Mouse (Mus musculus): ENCODE measurements around the gene Tmbim4. TPM values are rescaled to one million over a fixed set of nuclear protein-coding genes. Genes with fewer than 3 reads are reported as not detected.

Tmbim4 gene
- polyA plus RNA-seq, 1 experiment from 2014 or later = 117 TPM

DNA sequence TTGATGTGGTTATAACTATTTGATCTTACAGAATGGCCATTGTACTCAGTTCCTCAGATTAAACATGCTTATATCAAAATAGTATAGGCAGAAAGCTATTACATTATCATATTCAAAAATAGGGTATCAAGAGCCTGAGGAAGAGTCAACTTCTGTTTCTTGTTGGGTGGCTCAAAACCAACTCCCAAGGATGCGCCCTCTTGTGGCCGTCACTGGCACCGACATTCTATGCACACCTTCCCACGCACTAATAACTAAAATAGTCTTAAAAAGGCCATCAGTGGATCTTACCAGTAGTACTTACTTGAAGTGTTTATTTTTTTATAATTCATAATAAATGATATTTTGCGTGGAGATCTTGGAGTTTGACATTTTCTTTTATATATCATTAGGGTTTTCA is 30.3 kb downstream of the Tmbim4 start:
- no peaks in the 10 kb centered on the region for H3K27me3 ChIP-seq (ENCODE audit: control insufficient read depth, insufficient read depth, low read length)
- H3K36me3 ChIP-seq (replicated peaks; ENCODE audit: control insufficient read depth, insufficient read depth) = peaks cover 40% of the 10 kb centered on the region
- no peak overlapping the region for H3K27ac ChIP-seq
- H3K9me3 ChIP-seq (ENCODE audit: control insufficient read depth, low read length) = no peaks in the 10 kb centered on the region
- no peak overlapping the region for H3K9ac ChIP-seq
- no peak overlapping the region for H3K4me2 ChIP-seq (replicated peaks)
- ATAC-seq (ENCODE audit: low FRiP score) = no peak
- no peak overlapping the region for H3K4me3 ChIP-seq (replicated peaks; ENCODE audit: low read length)
- 27% methylated on average over 5 of the region's 5 CpGs for WGBS
- H3K4me1 ChIP-seq (replicated peaks; ENCODE audit: control insufficient read depth, insufficient read depth, low read length) = peaks cover 9% of the 10 kb centered on the region; the same call in 1 of the 2 replicates
- peak; percentile 79 for DNase-seq (ENCODE audit: low spot score)

DNA sequence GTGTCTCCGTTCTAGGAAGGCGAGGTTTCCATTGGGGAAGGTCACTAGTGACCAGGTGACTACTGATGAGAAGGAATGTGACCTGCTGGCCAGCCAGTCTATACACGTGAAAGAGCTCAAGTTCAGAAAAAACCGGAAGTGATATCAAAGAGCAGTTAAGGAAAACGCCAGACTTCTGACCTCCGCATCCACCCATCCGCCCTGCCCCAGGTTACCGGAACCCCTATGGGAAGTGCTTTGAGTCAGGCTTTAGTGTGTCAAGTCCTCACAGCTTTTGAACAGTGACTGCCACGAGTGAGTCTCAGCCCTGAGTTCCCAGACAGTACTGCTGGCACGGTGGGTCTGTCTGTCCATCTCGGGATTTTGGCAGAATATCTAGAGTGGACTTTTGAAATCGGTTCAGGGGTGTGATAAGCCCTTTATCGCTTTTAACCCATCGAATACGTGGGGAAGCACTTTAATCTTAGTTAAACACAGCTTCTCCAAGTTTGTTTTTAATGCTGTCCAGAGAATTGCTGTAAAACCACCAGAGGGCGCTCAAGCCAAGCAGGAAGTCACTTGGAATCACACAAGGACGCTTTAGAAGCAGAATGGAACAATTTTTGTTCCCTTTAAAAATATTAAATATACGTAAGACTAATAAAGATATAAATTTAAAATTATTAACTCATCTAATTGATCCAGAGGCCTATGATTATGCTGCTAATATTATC is 32.4 kb downstream of the Tmbim4 start:
- H3K36me3 ChIP-seq (replicated peaks; ENCODE audit: control insufficient read depth, insufficient read depth) = peaks cover 34% of the 10 kb centered on the region
- H3K9me3 ChIP-seq (ENCODE audit: control insufficient read depth, low read length) = no peaks in the 10 kb centered on the region
- 35% methylated on average over 18 of the region's 18 CpGs for WGBS
- H3K27me3 ChIP-seq (ENCODE audit: control insufficient read depth, insufficient read depth, low read length) = no peaks in the 10 kb centered on the region
- H3K4me1 ChIP-seq (replicated peaks; ENCODE audit: control insufficient read depth, insufficient read depth, low read length) = no peaks in the 10 kb centered on the region
- no peak overlapping the region for H3K9ac ChIP-seq
- no peak overlapping the region for H3K4me2 ChIP-seq (replicated peaks)
- no peak overlapping the region for H3K4me3 ChIP-seq (replicated peaks; ENCODE audit: low read length)
- peak; percentile 37; the same call in 1 of the 2 replicates for ATAC-seq (ENCODE audit: low FRiP score)
- H3K27ac ChIP-seq = no peak overlapping the region
- DNase-seq (ENCODE audit: low spot score) = peak; percentile 81

DNA sequence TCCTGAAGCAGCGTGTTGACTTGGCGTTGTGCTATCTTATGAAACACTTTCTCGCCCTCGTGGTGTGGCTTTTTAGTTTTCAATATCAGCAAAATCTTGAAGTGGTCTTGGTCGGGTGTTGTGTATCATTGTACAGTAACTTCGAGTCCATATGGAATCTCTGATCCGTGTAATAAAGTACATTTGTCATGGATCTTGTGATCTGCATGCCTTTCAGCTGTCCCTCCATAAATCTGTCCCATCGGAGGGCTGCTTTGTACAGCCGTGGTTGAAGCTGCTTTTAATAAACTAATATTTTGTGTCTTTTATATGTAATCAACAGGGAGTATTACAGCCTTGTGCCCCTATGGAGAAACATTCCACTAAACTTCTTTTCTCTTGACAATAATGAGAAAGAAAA is 35.5 kb downstream of the Tmbim4 start:
- DNase-seq (ENCODE audit: low spot score) = no peak
- peaks cover 10% of the 10 kb centered on the region for H3K36me3 ChIP-seq (replicated peaks; ENCODE audit: control insufficient read depth, insufficient read depth)
- H3K4me1 ChIP-seq (replicated peaks; ENCODE audit: control insufficient read depth, insufficient read depth, low read length) = no peaks in the 10 kb centered on the region
- ATAC-seq (ENCODE audit: low FRiP score) = no peak
- no peaks in the 10 kb centered on the region for H3K9me3 ChIP-seq (ENCODE audit: control insufficient read depth, low read length)
- no peak overlapping the region for H3K4me2 ChIP-seq (replicated peaks)
- no peak overlapping the region for H3K9ac ChIP-seq
- H3K27me3 ChIP-seq (ENCODE audit: control insufficient read depth, insufficient read depth, low read length) = no peaks in the 10 kb centered on the region
- H3K27ac ChIP-seq = no peak overlapping the region
- WGBS = 80% methylated on average over 9 of the region's 9 CpGs
- no peak overlapping the region for H3K4me3 ChIP-seq (replicated peaks; ENCODE audit: low read length)

DNA sequence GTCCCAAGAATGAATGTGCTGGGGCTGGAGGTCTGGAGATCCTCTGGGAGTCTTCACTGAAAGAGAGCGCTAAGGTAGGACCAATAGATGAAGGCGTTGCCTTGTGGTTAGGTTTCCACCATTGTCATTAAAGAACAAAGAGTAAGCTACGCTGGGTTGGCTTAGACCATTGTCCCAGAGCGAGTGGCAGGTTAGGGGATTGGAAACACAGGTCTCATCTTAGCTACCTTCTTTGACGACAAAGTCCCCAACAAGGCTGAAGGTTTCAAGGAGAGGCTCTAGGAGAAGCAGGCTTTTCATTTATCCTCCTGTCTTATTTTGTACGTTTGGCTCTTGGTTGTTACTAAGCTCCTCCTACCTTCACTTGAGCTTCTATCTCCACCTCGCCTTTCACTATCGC is 36.9 kb downstream of the Tmbim4 start:
- no peak overlapping the region for H3K9ac ChIP-seq
- no peak overlapping the region for H3K4me2 ChIP-seq (replicated peaks)
- no peak overlapping the region for H3K27ac ChIP-seq
- WGBS = 91% methylated on average over 8 of the region's 8 CpGs
- H3K36me3 ChIP-seq (replicated peaks; ENCODE audit: control insufficient read depth, insufficient read depth) = no peaks in the 10 kb centered on the region
- no peak overlapping the region for H3K4me3 ChIP-seq (replicated peaks; ENCODE audit: low read length)
- no peak for ATAC-seq (ENCODE audit: low FRiP score)
- no peak for DNase-seq (ENCODE audit: low spot score)
- H3K27me3 ChIP-seq (ENCODE audit: control insufficient read depth, insufficient read depth, low read length) = no peaks in the 10 kb centered on the region
- H3K9me3 ChIP-seq (ENCODE audit: control insufficient read depth, low read length) = no peaks in the 10 kb centered on the region
- no peaks in the 10 kb centered on the region for H3K4me1 ChIP-seq (replicated peaks; ENCODE audit: control insufficient read depth, insufficient read depth, low read length)

DNA sequence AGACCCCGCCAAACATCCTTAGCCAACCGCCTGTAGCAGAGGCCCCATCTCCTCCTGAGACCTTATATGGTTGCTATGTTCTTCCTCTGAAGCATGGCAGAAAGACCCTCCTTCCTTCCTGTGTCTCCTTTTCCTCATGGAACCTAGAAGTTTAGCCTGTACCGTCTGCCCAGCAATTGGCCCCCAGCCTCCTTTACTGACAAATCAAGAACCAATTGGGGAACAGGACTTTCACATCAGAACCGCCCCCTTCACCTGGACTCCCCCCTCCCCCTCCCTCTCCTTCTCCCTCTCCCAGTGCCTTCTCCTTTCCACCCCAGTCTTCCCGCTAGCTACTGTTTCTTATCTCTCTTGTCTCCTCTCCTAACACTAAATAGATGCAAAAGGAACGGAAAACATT is 38.1 kb downstream of the Tmbim4 start:
- Histone ChIP-seq H3K27ac (no peak overlapping the region), H3K4me2 (replicated peaks) (no peak overlapping the region), H3K9ac (no peak overlapping the region), H3K4me1 (replicated peaks; ENCODE audit: control insufficient read depth, insufficient read depth, low read length) (no peaks in the 10 kb centered on the region), H3K9me3 (ENCODE audit: control insufficient read depth, low read length) (no peaks in the 10 kb centered on the region), H3K36me3 (replicated peaks; ENCODE audit: control insufficient read depth, insufficient read depth) (no peaks in the 10 kb centered on the region), H3K27me3 (ENCODE audit: control insufficient read depth, insufficient read depth, low read length) (no peaks in the 10 kb centered on the region), H3K4me3 (replicated peaks; ENCODE audit: low read length) (no peak overlapping the region)
- DNase-seq (ENCODE audit: low spot score) (no peak), ATAC-seq (ENCODE audit: low FRiP score) (no peak)
- 60% methylated on average over 6 of the region's 6 CpGs for WGBS

DNA sequence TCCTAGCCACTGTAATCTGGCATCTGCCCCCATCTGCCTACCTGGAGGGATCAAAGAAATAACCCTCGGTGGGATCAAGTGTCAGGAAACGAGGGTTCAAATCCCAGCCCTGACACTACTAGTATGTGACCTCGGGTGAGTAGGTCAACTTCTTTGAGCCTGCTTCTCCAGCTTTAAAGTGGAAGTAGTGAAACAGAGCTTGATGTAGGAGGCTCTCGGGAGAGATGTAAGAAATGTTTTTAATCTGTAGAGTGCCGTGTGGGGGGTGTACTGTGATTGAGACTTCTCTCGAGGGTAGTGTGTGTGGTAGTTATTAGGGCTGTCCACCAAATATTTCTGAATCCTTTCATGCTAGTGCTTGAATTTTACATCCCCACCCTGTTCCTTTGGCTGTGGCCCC is 41.0 kb downstream of the Tmbim4 start:
- DNase-seq (ENCODE audit: low spot score) (no peak), ATAC-seq (ENCODE audit: low FRiP score) (no peak)
- H3K4me3 ChIP-seq (replicated peaks; ENCODE audit: low read length) = no peak overlapping the region
- H3K9me3 ChIP-seq (ENCODE audit: control insufficient read depth, low read length) = no peaks in the 10 kb centered on the region
- no peak overlapping the region for H3K4me2 ChIP-seq (replicated peaks)
- 72% methylated on average over 6 of the region's 6 CpGs for WGBS
- H3K4me1 ChIP-seq (replicated peaks; ENCODE audit: control insufficient read depth, insufficient read depth, low read length) = no peaks in the 10 kb centered on the region
- no peaks in the 10 kb centered on the region for H3K27me3 ChIP-seq (ENCODE audit: control insufficient read depth, insufficient read depth, low read length)
- no peak overlapping the region for H3K27ac ChIP-seq
- no peak overlapping the region for H3K9ac ChIP-seq
- no peaks in the 10 kb centered on the region for H3K36me3 ChIP-seq (replicated peaks; ENCODE audit: control insufficient read depth, insufficient read depth)

DNA sequence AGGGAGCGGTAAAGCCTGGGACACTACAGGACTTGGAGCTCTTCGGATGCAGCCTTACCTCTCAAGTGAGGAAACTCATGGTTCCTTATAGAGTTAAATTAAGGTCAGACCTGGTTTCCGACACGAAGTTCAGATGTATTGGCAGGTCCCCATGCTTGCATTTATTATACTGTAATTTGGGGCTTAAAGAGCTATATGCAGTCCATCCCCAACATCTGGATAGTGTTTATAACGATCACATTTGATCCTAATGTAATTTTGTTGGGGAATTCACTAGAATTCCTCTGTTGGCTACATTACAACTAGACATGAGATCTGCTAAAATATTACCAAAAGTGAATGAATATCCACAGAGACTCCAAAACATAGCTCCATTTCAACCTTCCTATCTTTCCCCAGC is 44.3 kb downstream of the Tmbim4 start:
- Histone ChIP-seq H3K4me3 (replicated peaks; ENCODE audit: low read length) (no peak overlapping the region), H3K27me3 (ENCODE audit: control insufficient read depth, insufficient read depth, low read length) (no peaks in the 10 kb centered on the region), H3K9ac (no peak overlapping the region), H3K4me1 (replicated peaks; ENCODE audit: control insufficient read depth, insufficient read depth, low read length) (no peaks in the 10 kb centered on the region), H3K36me3 (replicated peaks; ENCODE audit: control insufficient read depth, insufficient read depth) (no peaks in the 10 kb centered on the region), H3K27ac (no peak overlapping the region), H3K9me3 (ENCODE audit: control insufficient read depth, low read length) (no peaks in the 10 kb centered on the region), H3K4me2 (replicated peaks) (no peak overlapping the region)
- DNase-seq (ENCODE audit: low spot score) (no peak), ATAC-seq (ENCODE audit: low FRiP score) (no peak)
- 88% methylated on average over 5 of the region's 5 CpGs for WGBS

DNA sequence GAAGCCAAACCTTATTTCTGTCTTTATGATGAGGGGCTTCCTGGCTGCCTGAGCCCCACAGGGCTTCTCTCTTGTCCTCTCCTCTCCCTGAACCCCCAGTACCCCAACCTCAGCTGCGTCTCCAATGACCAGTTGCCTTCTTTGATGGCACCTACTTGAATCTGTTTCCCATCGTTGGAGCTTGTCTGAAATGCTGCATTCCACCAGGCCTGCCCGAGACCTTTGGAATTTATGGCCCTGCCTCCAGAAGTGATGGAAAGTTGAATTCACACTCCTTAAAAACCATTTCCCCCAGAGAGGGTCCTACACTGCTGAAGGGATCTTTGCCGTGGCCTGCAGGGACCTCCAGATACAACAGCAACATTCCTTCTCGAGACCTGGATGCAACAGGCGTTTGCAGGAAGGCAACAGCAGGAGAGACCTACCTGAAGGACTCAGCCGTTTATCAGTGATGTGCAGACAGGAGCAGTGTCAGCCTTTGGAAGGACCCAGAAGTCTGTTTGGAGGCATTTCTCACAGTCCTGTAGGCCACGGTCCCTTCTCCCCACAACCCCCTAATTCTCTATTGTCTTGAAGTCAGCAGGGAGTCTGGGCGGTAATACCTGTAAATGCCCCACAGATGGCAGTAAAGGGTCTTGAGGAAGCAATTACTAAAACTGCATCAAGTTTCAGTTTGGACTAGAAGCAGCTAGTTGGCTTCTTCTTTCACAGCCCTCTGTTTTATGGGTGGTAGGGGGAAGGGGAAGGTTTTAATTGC is 45.8 kb downstream of the Tmbim4 start:
- no peaks in the 10 kb centered on the region for H3K9me3 ChIP-seq (ENCODE audit: control insufficient read depth, low read length)
- no peaks in the 10 kb centered on the region for H3K27me3 ChIP-seq (ENCODE audit: control insufficient read depth, insufficient read depth, low read length)
- H3K27ac ChIP-seq = no peak overlapping the region
- H3K36me3 ChIP-seq (replicated peaks; ENCODE audit: control insufficient read depth, insufficient read depth) = no peaks in the 10 kb centered on the region
- DNase-seq (ENCODE audit: low spot score) (peak; percentile 79), ATAC-seq (ENCODE audit: low FRiP score) (no peak)
- no peak overlapping the region for H3K9ac ChIP-seq
- 46% methylated on average over 9 of the region's 9 CpGs for WGBS
- H3K4me2 ChIP-seq (replicated peaks) = no peak overlapping the region
- H3K4me1 ChIP-seq (replicated peaks; ENCODE audit: control insufficient read depth, insufficient read depth, low read length) = no peaks in the 10 kb centered on the region
- no peak overlapping the region for H3K4me3 ChIP-seq (replicated peaks; ENCODE audit: low read length)

DNA sequence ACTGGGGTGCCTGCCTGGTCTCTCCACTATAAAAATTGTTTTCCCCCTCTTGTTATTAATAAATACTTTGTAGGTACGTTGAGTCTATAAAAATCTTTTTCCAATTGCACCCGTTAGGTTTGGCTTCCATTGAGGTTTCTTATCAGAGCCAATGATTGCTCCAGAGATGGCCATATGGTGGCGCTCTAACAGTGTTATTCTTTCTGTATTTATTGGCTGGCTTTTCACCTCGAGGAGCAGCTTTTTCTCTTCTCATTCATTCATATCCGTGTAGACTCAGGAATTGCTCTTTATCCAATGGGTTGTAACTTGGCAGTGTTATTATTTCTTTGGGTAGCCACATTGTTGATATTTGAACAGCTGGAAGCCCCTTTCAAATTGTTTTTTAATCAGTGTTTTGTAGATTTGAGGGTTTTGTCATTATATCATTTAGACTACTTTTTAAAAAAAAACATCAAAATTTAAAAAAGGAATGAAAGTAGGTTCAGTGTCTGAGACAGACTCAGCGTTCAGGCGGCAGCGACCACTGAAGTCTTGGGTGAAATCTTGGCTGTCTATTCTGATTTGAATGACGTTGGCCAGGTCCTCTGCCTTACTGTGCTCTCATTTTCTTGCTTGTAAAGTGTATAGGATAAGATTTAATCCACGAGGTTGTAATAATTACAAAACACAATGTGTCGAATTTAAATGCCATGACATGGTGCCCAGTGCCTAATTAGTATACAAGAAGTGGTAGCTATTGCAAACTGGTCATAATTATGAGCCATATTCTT is 49.7 kb downstream of the Tmbim4 start:
- ATAC-seq (ENCODE audit: low FRiP score) (no peak), DNase-seq (ENCODE audit: low spot score) (peak; percentile 35)
- Histone ChIP-seq H3K9me3 (ENCODE audit: control insufficient read depth, low read length) (no peaks in the 10 kb centered on the region), H3K36me3 (replicated peaks; ENCODE audit: control insufficient read depth, insufficient read depth) (no peaks in the 10 kb centered on the region), H3K9ac (no peak overlapping the region), H3K4me1 (replicated peaks; ENCODE audit: control insufficient read depth, insufficient read depth, low read length) (no peaks in the 10 kb centered on the region), H3K4me2 (replicated peaks) (no peak overlapping the region), H3K4me3 (replicated peaks; ENCODE audit: low read length) (no peak overlapping the region), H3K27me3 (ENCODE audit: control insufficient read depth, insufficient read depth, low read length) (no peaks in the 10 kb centered on the region), H3K27ac (no peak overlapping the region)
- WGBS = 63% methylated on average over 11 of the region's 11 CpGs
